Mouse (Mus musculus) limb, embryonic 13.5 days (tissue): ENCODE measurements around the gene Srsf3. TPM values are rescaled to one million over a fixed set of nuclear protein-coding genes. Genes with fewer than 3 reads are reported as not detected.
A peak's percentile ranks its signal among the peaks of the same experiment; 100 is the strongest.
"Not testable (repeated sequence)": the region's sequence is repeated elsewhere in the genome, so short reads cannot be mapped to it uniquely, and the experiment has no call there.

Source experiments
- ATAC-seq: fragments of 200-750 bp; cut with Nextera tagmentation; 2 replicates; pipeline ENCODE4 v1.8.0; 2017; ENCODE audit warnings: low read depth, moderate number of reproducible peaks, moderate TSS enrichment; ENCODE audit not compliant: low FRiP score
- H3K27ac ChIP-seq: fragments of 300-500 bp; sonication (generic); 2 replicates; pipeline ENCODE4 v1.5.1; 2015; ENCODE audit warnings: inconsistent platforms, mild to moderate bottlenecking, moderate library complexity
- H3K27me3 ChIP-seq: fragments of 300-500 bp; sonication (generic); 2 replicates; pipeline ENCODE4 v1.6.1; 2015; ENCODE audit warnings: mild to moderate bottlenecking, inconsistent platforms
- H3K36me3 ChIP-seq: fragments of 300-500 bp; sonication (generic); 2 replicates; pipeline ENCODE4 v1.6.1; 2015; ENCODE audit warnings: inconsistent platforms, mild to moderate bottlenecking, moderate library complexity
- H3K4me1 ChIP-seq: fragments of 300-500 bp; sonication (generic); 2 replicates; pipeline ENCODE4 v1.6.1; 2015; ENCODE audit warnings: inconsistent platforms
- H3K4me2 ChIP-seq: fragments of 300-500 bp; sonication (generic); replicated peaks from 2 replicates; pipeline ENCODE4 v1.6.1; 2015; ENCODE audit warnings: inconsistent platforms, mild to moderate bottlenecking, moderate library complexity
- H3K4me3 ChIP-seq: fragments of 300-500 bp; sonication (generic); 2 replicates; pipeline ENCODE4 v1.5.1; 2015; ENCODE audit warnings: moderate library complexity, mild to moderate bottlenecking, inconsistent platforms
- H3K9ac ChIP-seq: fragments of 300-500 bp; sonication (generic); 2 replicates; pipeline ENCODE4 v1.6.1; 2015; ENCODE audit warnings: mild to moderate bottlenecking, inconsistent platforms
- H3K9me3 ChIP-seq: fragments of 300-500 bp; sonication (generic); 2 replicates; pipeline ENCODE4 v1.6.1; 2016; ENCODE audit warnings: inconsistent platforms
- WGBS: fragments of 180-500 bp; shearing (Covaris S2); methylation state at CpG from one replicate; pipeline ENCODE4 v1.1.7; 2015; 5-methylcytosine and 5-hydroxymethylcytosine counted together
- polyA plus RNA-seq: library from polyadenylated mRNA; unstranded; fragments of >200 nt; fragmentation: Nextera tagmentation; extraction: Ambion mirVana; gene quantifications from 2 replicates; pipeline ENCODE4 v1.2.1, GENCODE M21; 2015

Gene Srsf3
- polyA plus RNA-seq, 1 experiment from 2014 or later, result 694 TPM

- H3K27me3 ChIP-seq, result no peaks in the 10 kb centered on the region
- H3K4me1 ChIP-seq, result peaks cover 35% of the 10 kb centered on the region
- ATAC-seq, result no peak
- no peak overlapping the region for H3K4me2 ChIP-seq
- no peak overlapping the region; the same call in 1 of the 2 replicates for H3K9ac ChIP-seq
- H3K27ac ChIP-seq, result no peak overlapping the region
- 58% methylated on average over 13 of the region's 13 CpGs for WGBS
- H3K9me3 ChIP-seq, result no peaks in the 10 kb centered on the region
- H3K4me3 ChIP-seq, result no peak overlapping the region
- no peaks in the 10 kb centered on the region for H3K36me3 ChIP-seq
Observed at GRCm38 (mm10) chr17:29062119-29063035, 29.9 kb downstream of the Srsf3 start.

GRCm38 (mm10) chr17:29063121-29063987 is 30.9 kb downstream of the Srsf3 start:
- Histone ChIP-seq H3K9ac (no peak overlapping the region; the same call in 1 of the 2 replicates), H3K36me3 (no peaks in the 10 kb centered on the region), H3K9me3 (no peaks in the 10 kb centered on the region), H3K27ac (no peak overlapping the region; the same call in 1 of the 2 replicates), H3K27me3 (no peaks in the 10 kb centered on the region), H3K4me3 (no peak overlapping the region), H3K4me1 (peaks cover 25% of the 10 kb centered on the region), H3K4me2 (no peak overlapping the region)
- no peak for ATAC-seq
- WGBS, result 61% methylated on average over 8 of the region's 8 CpGs

- ATAC-seq, result no peak
- Histone ChIP-seq H3K27me3 (no peaks in the 10 kb centered on the region), H3K27ac (no peak overlapping the region), H3K4me2 (no peak overlapping the region), H3K36me3 (no peaks in the 10 kb centered on the region), H3K9ac (no peak overlapping the region), H3K4me1 (peaks cover 21% of the 10 kb centered on the region), H3K4me3 (no peak overlapping the region), H3K9me3 (no peaks in the 10 kb centered on the region)
- 57% methylated on average over 2 of the region's 2 CpGs for WGBS
Observed at GRCm38 (mm10) chr17:29063988-29064285, 31.5 kb downstream of the Srsf3 start.

GRCm38 (mm10) chr17:29065245-29065940 is 33.0 kb downstream of the Srsf3 start:
- WGBS, result 80% methylated on average over 21 of the region's 21 CpGs
- no peak for ATAC-seq
- no peaks in the 10 kb centered on the region for H3K9me3 ChIP-seq
- H3K4me3 ChIP-seq, result no peak overlapping the region
- no peak overlapping the region for H3K4me2 ChIP-seq
- no peak overlapping the region for H3K9ac ChIP-seq
- no peaks in the 10 kb centered on the region for H3K27me3 ChIP-seq
- no peaks in the 10 kb centered on the region for H3K36me3 ChIP-seq
- H3K27ac ChIP-seq, result no peak overlapping the region
- H3K4me1 ChIP-seq, result peaks cover 21% of the 10 kb centered on the region

GRCm38 (mm10) chr17:29065971-29066370 is 33.5 kb downstream of the Srsf3 start:
- Histone ChIP-seq H3K9ac (no peak overlapping the region), H3K4me2 (no peak overlapping the region), H3K4me1 (peaks cover 21% of the 10 kb centered on the region), H3K36me3 (no peaks in the 10 kb centered on the region), H3K9me3 (no peaks in the 10 kb centered on the region), H3K4me3 (no peak overlapping the region), H3K27me3 (no peaks in the 10 kb centered on the region), H3K27ac (no peak overlapping the region)
- no peak for ATAC-seq
- 96% methylated on average over 3 of the region's 3 CpGs for WGBS

GRCm38 (mm10) chr17:29067416-29067815 is 35.0 kb downstream of the Srsf3 start:
- H3K4me2 ChIP-seq, H3K9me3 ChIP-seq, H3K27me3 ChIP-seq, H3K4me3 ChIP-seq, H3K36me3 ChIP-seq, ATAC-seq, H3K27ac ChIP-seq, H3K9ac ChIP-seq: not testable (repeated sequence)
- WGBS, result 80% methylated on average over 3 of the region's 3 CpGs
- H3K4me1 ChIP-seq, result peaks cover 21% of the 10 kb centered on the region

GRCm38 (mm10) chr17:29067847-29068246 is 35.4 kb downstream of the Srsf3 start:
- H3K4me2 ChIP-seq, result no peak overlapping the region
- no peaks in the 10 kb centered on the region for H3K27me3 ChIP-seq
- H3K36me3 ChIP-seq, result no peaks in the 10 kb centered on the region
- no peaks in the 10 kb centered on the region for H3K9me3 ChIP-seq
- peaks cover 21% of the 10 kb centered on the region for H3K4me1 ChIP-seq
- no peak overlapping the region for H3K27ac ChIP-seq
- H3K4me3 ChIP-seq, result no peak overlapping the region
- WGBS, result 54% methylated on average over 5 of the region's 5 CpGs
- ATAC-seq, result no peak
- H3K9ac ChIP-seq, result no peak overlapping the region

GRCm38 (mm10) chr17:29069063-29069462 is 36.6 kb downstream of the Srsf3 start:
- Histone ChIP-seq H3K36me3 (no peaks in the 10 kb centered on the region), H3K4me3 (no peak overlapping the region), H3K4me2 (no peak overlapping the region), H3K4me1 (peaks cover 23% of the 10 kb centered on the region), H3K9me3 (no peaks in the 10 kb centered on the region), H3K9ac (no peak overlapping the region), H3K27ac (no peak overlapping the region), H3K27me3 (no peaks in the 10 kb centered on the region)
- WGBS, result 73% methylated on average over 10 of the region's 10 CpGs
- ATAC-seq, result no peak

- ATAC-seq, result no peak
- H3K27ac ChIP-seq, result no peak overlapping the region
- H3K9me3 ChIP-seq, result no peaks in the 10 kb centered on the region
- no peak overlapping the region for H3K4me3 ChIP-seq
- H3K36me3 ChIP-seq, result no peaks in the 10 kb centered on the region
- H3K4me1 ChIP-seq, result peaks cover 20% of the 10 kb centered on the region
- H3K27me3 ChIP-seq, result no peaks in the 10 kb centered on the region
- WGBS, result 67% methylated on average over 5 of the region's 5 CpGs
- no peak overlapping the region for H3K9ac ChIP-seq
- H3K4me2 ChIP-seq, result no peak overlapping the region
Observed at GRCm38 (mm10) chr17:29071820-29072219, 39.4 kb downstream of the Srsf3 start.

GRCm38 (mm10) chr17:29072701-29073307 is 40.4 kb downstream of the Srsf3 start:
- peaks cover 20% of the 10 kb centered on the region for H3K4me1 ChIP-seq
- no peaks in the 10 kb centered on the region for H3K36me3 ChIP-seq
- no peak overlapping the region for H3K4me2 ChIP-seq
- no peaks in the 10 kb centered on the region for H3K27me3 ChIP-seq
- no peaks in the 10 kb centered on the region for H3K9me3 ChIP-seq
- ATAC-seq, result no peak
- 12% methylated on average over 11 of the region's 11 CpGs for WGBS
- no peak overlapping the region for H3K27ac ChIP-seq
- no peak overlapping the region for H3K4me3 ChIP-seq
- H3K9ac ChIP-seq, result 0 out of 2 replicates have a peak overlapping the region, but pooled peaks have one; percentile 2

GRCm38 (mm10) chr17:29073313-29073712 is 40.9 kb downstream of the Srsf3 start:
- Histone ChIP-seq H3K4me3 (no peak overlapping the region), H3K36me3 (no peaks in the 10 kb centered on the region), H3K9me3 (no peaks in the 10 kb centered on the region), H3K4me2 (no peak overlapping the region), H3K4me1 (peaks cover 24% of the 10 kb centered on the region), H3K27me3 (no peaks in the 10 kb centered on the region), H3K27ac (no peak overlapping the region), H3K9ac (0 out of 2 replicates have a peak overlapping the region, but pooled peaks have one; percentile 2)
- WGBS, result 38% methylated on average over 5 of the region's 5 CpGs
- ATAC-seq, result no peak
